Mouse (Mus musculus) heart, embryonic 14.5 days (tissue): ENCODE measurements at regions not wholly inside any gene's neighbourhood (a gene's known extent, or its start where the extent isn't known, plus 50 kb on each side); places are given as distances from the start of the nearest gene placed in this dataset.

ENCODE experiments used
- ATAC-seq: fragments of 200-750 bp; cut with Nextera tagmentation; 2 replicates; pipeline ENCODE4 v1.8.0; 2017; ENCODE audit warnings: low read depth, moderate TSS enrichment; ENCODE audit not compliant: insufficient number of reproducible peaks, insufficient read depth, low FRiP score
- H3K27ac ChIP-seq, 2 experiments: fragments of 200-500 bp in 1 of 2; fragments of 300-500 bp in 1 of 2; sonication (generic) in 1 of 2; replicated peaks in 1 of 2; 2 replicates each; pipeline ENCODE4 v1.5.1; 2012 to 2014; ENCODE audit warnings: low read depth in 2 of 2, low read length in 2 of 2, control low read depth in 1 of 2, mild to moderate bottlenecking in 1 of 2, mixed read lengths in 1 of 2; ENCODE audit not compliant: control insufficient read depth in 1 of 2, insufficient read depth in 1 of 2
- H3K27me3 ChIP-seq: fragments of 300-500 bp; sonication (generic); 2 replicates; pipeline ENCODE4 v1.6.1; 2014; ENCODE audit warnings: mild to moderate bottlenecking, low read length, control low read depth; ENCODE audit not compliant: control insufficient read depth, insufficient read depth
- H3K36me3 ChIP-seq: fragments of 300-500 bp; sonication (generic); 2 replicates; pipeline ENCODE4 v1.6.1; 2014; ENCODE audit warnings: mild to moderate bottlenecking, control low read depth, low read length, mixed read lengths; ENCODE audit not compliant: control insufficient read depth, insufficient read depth
- H3K4me1 ChIP-seq, 2 experiments: fragments of 200-500 bp in 1 of 2; fragments of 300-500 bp in 1 of 2; sonication (generic) in 1 of 2; 2 replicates each; pipeline ENCODE4 v1.6.1; 2012 to 2014; ENCODE audit warnings: low read length in 2 of 2, control low read depth in 1 of 2, mixed read lengths in 1 of 2; ENCODE audit not compliant: control insufficient read depth in 2 of 2, insufficient read depth in 2 of 2
- H3K4me2 ChIP-seq: fragments of 300-500 bp; sonication (generic); 2 replicates; pipeline ENCODE4 v1.6.1; 2014; ENCODE audit warnings: mild to moderate bottlenecking, low read length
- H3K4me3 ChIP-seq, 2 experiments: fragments of 200-500 bp in 1 of 2; fragments of 300-500 bp in 1 of 2; sonication (generic) in 1 of 2; 2 replicates each; pipeline ENCODE4 v1.5.1; 2012 to 2014; ENCODE audit warnings: low read length in 2 of 2, mild to moderate bottlenecking in 2 of 2, control low read depth in 1 of 2, low read depth in 1 of 2, moderate library complexity in 1 of 2; ENCODE audit not compliant: control insufficient read depth in 1 of 2, insufficient read depth in 1 of 2
- H3K9ac ChIP-seq: fragments of 300-500 bp; sonication (generic); 2 replicates; pipeline ENCODE4 v1.6.1; 2014; ENCODE audit warnings: mild to moderate bottlenecking, low read length
- H3K9me3 ChIP-seq: fragments of 300-500 bp; sonication (generic); 2 replicates; pipeline ENCODE4 v1.6.1; 2016; ENCODE audit warnings: low read length, control low read depth; ENCODE audit not compliant: control insufficient read depth
- WGBS: fragments of 180-500 bp; shearing (Covaris S2); extraction: QIAGEN DNeasy Blood & Tissue Kit; methylation state at CpG from one replicate; pipeline ENCODE4 v1.1.7; 2014; 5-methylcytosine and 5-hydroxymethylcytosine counted together

DNA sequence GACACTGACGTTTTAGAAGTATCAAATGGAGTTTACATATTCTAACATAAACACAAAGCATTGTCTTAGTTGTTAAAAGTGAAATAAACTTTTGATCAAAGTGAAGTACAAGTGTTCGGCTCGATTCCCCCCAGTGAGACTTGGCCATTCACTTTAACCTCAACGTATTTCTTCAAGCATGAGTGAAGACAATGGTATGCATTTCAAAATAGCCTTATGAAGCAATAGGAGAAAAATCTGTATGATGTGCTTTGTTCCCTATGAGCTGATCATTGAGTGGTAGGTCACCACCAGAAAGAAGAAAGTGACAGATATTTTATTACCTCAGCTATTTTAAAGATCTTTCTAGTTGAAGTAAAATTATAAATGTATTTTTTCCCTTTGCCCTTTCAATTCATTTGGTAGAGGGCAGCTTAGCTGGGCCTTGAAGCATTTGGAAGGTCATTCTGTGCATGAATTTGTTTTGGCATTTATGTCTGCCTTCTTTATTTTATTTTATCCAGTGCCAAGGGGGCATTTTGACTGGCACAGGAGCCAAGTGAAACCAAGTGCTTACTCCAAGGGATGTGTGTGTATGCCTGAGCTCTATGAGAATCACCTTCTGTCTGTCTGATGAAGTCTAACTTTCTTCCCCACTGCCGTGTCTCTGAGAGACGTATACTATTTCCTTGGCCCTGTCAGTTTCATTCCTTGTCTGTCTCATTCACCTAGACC, 386.8 kb upstream of the A1bg start:
- ATAC-seq = no peak
- H3K9me3 ChIP-seq = no peaks in the 10 kb centered on the region
- no peak overlapping the region for H3K27ac ChIP-seq
- WGBS = 73% methylated on average over 6 of the region's 6 CpGs
- H3K36me3 ChIP-seq = no peaks in the 10 kb centered on the region
- H3K27me3 ChIP-seq = no peaks in the 10 kb centered on the region
- no peak overlapping the region for H3K4me2 ChIP-seq
- no peak overlapping the region for H3K9ac ChIP-seq
- H3K4me1 ChIP-seq = no peaks in the 10 kb centered on the region; a peak in 1 of 4 replicates
- H3K4me3 ChIP-seq = no peak overlapping the region

DNA sequence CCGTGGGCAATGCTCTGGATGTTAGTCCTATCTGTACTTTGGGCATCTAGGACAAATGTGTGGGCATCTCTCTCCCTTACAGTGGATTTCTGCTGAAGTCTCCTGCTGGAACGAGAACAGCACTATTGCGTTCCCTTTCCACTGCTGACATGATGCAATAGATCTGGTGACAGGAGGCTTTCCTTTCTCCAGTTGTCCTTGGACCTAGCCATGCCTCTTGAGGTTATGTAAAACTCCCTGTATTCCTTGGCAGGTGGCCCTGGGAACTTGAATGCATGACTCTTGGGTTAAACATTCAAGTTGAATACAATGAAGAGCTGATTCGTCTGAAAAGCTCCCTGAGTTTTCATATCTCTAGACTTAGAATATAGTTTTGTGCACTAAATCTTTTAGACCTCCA, 386.1 kb upstream of the A1bg start:
- H3K4me3 ChIP-seq = no peak overlapping the region
- no peaks in the 10 kb centered on the region; a peak in 1 of 4 replicates for H3K4me1 ChIP-seq
- no peaks in the 10 kb centered on the region for H3K27me3 ChIP-seq
- ATAC-seq = no peak
- no peaks in the 10 kb centered on the region for H3K36me3 ChIP-seq
- no peak overlapping the region for H3K27ac ChIP-seq
- no peaks in the 10 kb centered on the region for H3K9me3 ChIP-seq
- H3K9ac ChIP-seq = no peak overlapping the region
- no peak overlapping the region for H3K4me2 ChIP-seq
- 61% methylated on average over 4 of the region's 4 CpGs for WGBS

DNA sequence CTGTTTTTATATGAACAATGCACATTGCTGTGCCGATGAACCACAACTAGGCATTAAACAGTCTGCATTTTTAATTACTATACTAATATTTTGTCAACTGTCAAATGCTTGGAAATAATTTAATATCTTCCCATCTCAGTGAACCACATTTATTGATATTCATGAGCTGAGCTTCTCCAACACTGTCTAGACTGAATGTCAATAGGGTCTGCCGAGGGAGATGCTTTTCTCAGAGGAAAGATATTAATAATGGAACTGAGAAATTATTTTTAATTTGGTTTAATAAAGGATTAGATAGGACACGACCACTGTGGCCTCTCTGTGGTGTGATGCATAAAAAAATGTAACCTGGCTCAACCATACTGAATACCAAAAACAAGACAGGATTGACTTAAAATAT, 381.7 kb upstream of the A1bg start:
- H3K9me3 ChIP-seq = no peaks in the 10 kb centered on the region
- H3K4me1 ChIP-seq = no peaks in the 10 kb centered on the region; a peak in 1 of 4 replicates
- H3K27me3 ChIP-seq = no peaks in the 10 kb centered on the region
- no peak overlapping the region for H3K9ac ChIP-seq
- ATAC-seq = no peak
- H3K36me3 ChIP-seq = no peaks in the 10 kb centered on the region
- no peak overlapping the region for H3K4me3 ChIP-seq
- no peak overlapping the region for H3K27ac ChIP-seq
- 75% methylated on average over 3 of the region's 3 CpGs for WGBS
- H3K4me2 ChIP-seq = no peak overlapping the region

DNA sequence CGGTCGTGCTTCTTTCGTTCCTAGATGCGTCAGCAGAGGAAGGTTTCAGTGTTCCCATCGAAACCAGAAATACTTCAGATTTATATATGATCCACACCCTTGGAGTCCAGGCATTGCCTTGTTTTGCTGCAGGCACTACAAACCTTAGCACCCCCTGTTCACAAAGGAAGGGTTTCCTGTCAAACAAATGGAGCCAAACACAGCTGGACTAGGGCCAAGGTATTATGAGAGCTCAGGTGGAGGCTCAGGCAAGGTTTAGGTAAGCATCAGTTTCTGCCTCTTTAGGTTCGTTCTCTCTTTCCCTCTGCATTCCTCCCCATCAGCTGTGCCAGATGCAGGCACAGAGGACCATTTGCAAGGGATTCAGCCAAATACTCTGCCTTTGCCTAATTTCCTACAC, 377.0 kb upstream of the A1bg start:
- Histone ChIP-seq H3K36me3 (no peaks in the 10 kb centered on the region), H3K27ac (no peak overlapping the region), H3K9me3 (no peaks in the 10 kb centered on the region), H3K4me1 (no peaks in the 10 kb centered on the region), H3K4me2 (no peak overlapping the region), H3K27me3 (no peaks in the 10 kb centered on the region), H3K4me3 (no peak overlapping the region), H3K9ac (no peak overlapping the region)
- no peak for ATAC-seq
- WGBS = 87% methylated on average over 6 of the region's 6 CpGs

DNA sequence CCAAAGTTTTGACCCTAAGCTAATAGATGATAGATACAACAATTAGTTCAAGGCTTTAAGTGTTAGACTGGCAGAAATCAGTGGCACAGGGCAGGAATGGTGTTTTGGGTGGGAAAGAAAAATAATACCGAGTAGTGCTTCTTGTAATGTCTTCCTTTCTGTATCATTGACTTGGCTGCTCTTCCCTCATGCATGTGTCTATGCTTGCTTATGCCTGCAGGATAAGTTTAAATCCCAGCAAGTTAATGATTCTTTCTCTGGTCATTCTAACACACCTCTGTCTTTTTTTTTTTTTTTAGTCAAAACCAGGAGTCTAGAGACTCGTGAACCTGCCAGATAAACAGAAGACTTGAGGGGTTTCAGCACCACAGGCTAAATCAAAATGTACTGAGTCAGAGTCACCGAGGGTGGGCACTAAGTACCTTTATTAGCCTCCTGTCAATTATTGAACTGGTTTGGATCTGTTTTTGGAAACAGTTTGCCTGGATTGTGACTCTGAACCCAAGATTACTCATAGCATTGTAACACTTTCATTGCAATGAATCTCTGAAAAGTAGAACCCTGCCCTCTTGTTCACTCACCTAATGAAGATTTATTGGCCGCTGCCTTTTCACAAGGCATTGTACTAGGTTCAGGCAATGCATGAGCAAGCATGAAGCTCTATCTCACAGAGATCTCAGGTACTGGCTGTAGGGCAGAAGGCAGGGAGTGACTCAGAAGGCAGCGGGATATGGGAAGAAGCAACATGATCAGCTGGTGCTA, 374.8 kb upstream of the A1bg start:
- H3K36me3 ChIP-seq = no peaks in the 10 kb centered on the region
- no peak overlapping the region for H3K4me2 ChIP-seq
- H3K27ac ChIP-seq = no peak overlapping the region
- H3K4me3 ChIP-seq = no peak overlapping the region
- no peak overlapping the region for H3K9ac ChIP-seq
- 80% methylated on average over 5 of the region's 5 CpGs for WGBS
- no peaks in the 10 kb centered on the region for H3K4me1 ChIP-seq
- H3K9me3 ChIP-seq = no peaks in the 10 kb centered on the region
- H3K27me3 ChIP-seq = no peaks in the 10 kb centered on the region
- ATAC-seq = no peak

DNA sequence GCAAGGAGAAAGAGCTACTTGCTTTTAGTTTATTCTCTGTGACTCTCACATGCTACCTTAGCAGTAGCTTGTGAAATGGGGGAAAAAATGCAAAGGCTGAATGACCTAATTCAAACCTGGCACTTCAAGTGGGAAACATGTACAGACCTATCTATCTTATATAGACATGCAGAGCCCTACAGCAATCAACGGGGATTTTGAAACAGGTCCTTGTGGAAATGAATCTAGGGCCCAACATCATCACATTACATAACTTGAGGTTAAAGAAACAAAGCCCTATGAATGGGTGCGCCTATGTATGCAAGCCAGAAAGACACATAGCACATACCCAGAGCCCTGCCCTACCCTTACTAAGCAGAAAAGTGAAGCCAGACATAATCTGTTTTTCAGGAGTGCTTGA, 371.8 kb upstream of the A1bg start:
- Histone ChIP-seq H3K36me3 (no peaks in the 10 kb centered on the region), H3K4me1 (no peaks in the 10 kb centered on the region), H3K4me3 (no peak overlapping the region), H3K27me3 (no peaks in the 10 kb centered on the region), H3K4me2 (no peak overlapping the region), H3K9ac (no peak overlapping the region), H3K27ac (no peak overlapping the region), H3K9me3 (no peaks in the 10 kb centered on the region)
- 81% methylated on average over 2 of the region's 2 CpGs for WGBS
- no peak for ATAC-seq

DNA sequence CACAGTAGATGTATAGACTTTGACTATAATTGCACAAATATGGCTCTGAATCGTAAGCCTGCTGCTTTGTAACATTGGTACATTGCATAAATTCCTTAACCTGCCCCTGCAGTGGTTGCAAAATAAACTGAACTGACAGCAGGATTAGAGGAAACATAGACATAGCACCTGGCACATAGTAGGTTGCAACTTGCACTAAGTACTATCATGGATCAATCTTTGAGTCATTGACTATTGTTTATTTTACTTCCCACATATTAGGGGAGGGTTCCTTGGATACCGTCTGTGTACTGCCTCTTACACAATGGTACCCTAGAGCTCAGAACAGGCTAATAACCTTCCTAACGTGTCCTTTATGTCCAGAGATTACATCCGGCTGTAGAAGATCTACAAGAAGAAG, 371.3 kb upstream of the A1bg start:
- Histone ChIP-seq H3K4me3 (no peak overlapping the region), H3K9ac (no peak overlapping the region), H3K9me3 (no peaks in the 10 kb centered on the region), H3K36me3 (no peaks in the 10 kb centered on the region), H3K4me1 (no peaks in the 10 kb centered on the region), H3K4me2 (no peak overlapping the region), H3K27ac (no peak overlapping the region), H3K27me3 (no peaks in the 10 kb centered on the region)
- ATAC-seq = no peak
- WGBS = 79% methylated on average over 4 of the region's 4 CpGs
